Mouse (Mus musculus): ENCODE measurements around the gene Olfr548-ps1.

DNA sequence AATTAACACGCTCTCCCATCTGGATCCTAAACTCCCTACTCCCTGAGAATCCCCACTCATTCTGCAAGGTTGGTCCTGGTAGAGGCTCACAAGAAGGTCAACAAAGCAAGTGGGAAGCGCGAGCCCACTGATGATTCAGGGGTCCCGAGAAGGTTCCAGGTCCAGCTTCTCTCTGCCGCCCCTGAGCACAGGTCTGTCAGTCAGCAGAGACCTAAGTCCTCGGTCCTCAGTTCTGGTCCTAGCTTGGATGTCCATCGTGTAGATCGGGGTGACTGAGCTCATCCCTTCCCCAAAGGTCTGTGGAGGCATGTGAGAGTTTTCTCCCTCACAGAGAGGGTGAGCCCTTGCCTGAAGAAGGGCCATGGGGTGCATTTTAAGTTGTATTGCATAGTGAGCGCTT lies 32.6 kb upstream of the Olfr548-ps1 start:
- TF ChIP-seq POLR2A (IDR thresholded peaks at IDR 0.05; ENCODE audit: low read depth, low read length), result no peak
- TF ChIP-seq CTCF (IDR thresholded peaks at IDR 0.05; ENCODE audit: borderline replicate concordance, insufficient read depth, low read length), result no peak

Data from embryonic fibroblast, embryonic 13.5 days (primary cell).